Mouse (Mus musculus): ENCODE results near the gene Atxn2l.
A peak's percentile ranks its signal among the peaks of the same experiment; 100 is the strongest.

Gene Atxn2l

GRCm38 (mm10) chr7:126503273-126503878 is at the start of gene Atxn2l:
Gene Atxn2l, minus strand, starts transcription at chr7:126503437.
- DNase-seq (ENCODE audit: low read depth, low spot score), result peak; percentile 98

- no peak for DNase-seq (ENCODE audit: low read depth, low spot score)
Measured at GRCm38 (mm10) chr7:126545631-126546030, 42.4 kb upstream of the Atxn2l start.

GRCm38 (mm10) chr7:126541661-126542060 is 38.4 kb upstream of the Atxn2l start:
- no peak for DNase-seq (ENCODE audit: low read depth, low spot score)

- peak; percentile 23 for DNase-seq (ENCODE audit: low read depth, low spot score)
Measured at GRCm38 (mm10) chr7:126537820-126538585, 34.8 kb upstream of the Atxn2l start.

- DNase-seq (ENCODE audit: low read depth, low spot score), result no peak
Measured at GRCm38 (mm10) chr7:126536466-126536865, 33.2 kb upstream of the Atxn2l start.

GRCm38 (mm10) chr7:126535766-126536165 is 32.5 kb upstream of the Atxn2l start:
- DNase-seq (ENCODE audit: low read depth, low spot score), result no peak

- DNase-seq (ENCODE audit: low read depth, low spot score), result no peak
Measured at GRCm38 (mm10) chr7:126533434-126533833, 30.2 kb upstream of the Atxn2l start.

GRCm38 (mm10) chr7:126528166-126528577 is 24.9 kb upstream of the Atxn2l start:
- peak; percentile 45 for DNase-seq (ENCODE audit: low read depth, low spot score)

GRCm38 (mm10) chr7:126523316-126523715 is 20.1 kb upstream of the Atxn2l start:
- no peak for DNase-seq (ENCODE audit: low read depth, low spot score)

- no peak for DNase-seq (ENCODE audit: low read depth, low spot score)
Measured at GRCm38 (mm10) chr7:126519513-126519912, 16.3 kb upstream of the Atxn2l start.

GRCm38 (mm10) chr7:126518261-126518941 is 15.2 kb upstream of the Atxn2l start:
- DNase-seq (ENCODE audit: low read depth, low spot score), result no peak

- DNase-seq (ENCODE audit: low read depth, low spot score), result no peak
Measured at GRCm38 (mm10) chr7:126511287-126511686, 8.1 kb upstream of the Atxn2l start.

GRCm38 (mm10) chr7:126507126-126507778 is 4.0 kb upstream of the Atxn2l start:
- no peak for DNase-seq (ENCODE audit: low read depth, low spot score)

GRCm38 (mm10) chr7:126504913-126505312 is 1.7 kb upstream of the Atxn2l start:
- DNase-seq (ENCODE audit: low read depth, low spot score), result no peak

- no peak for DNase-seq (ENCODE audit: low read depth, low spot score)
Measured at GRCm38 (mm10) chr7:126502751-126503150, 486 bp downstream of the Atxn2l start.

- DNase-seq (ENCODE audit: low read depth, low spot score), result peak; percentile 94
Measured at GRCm38 (mm10) chr7:126502023-126502741, 1.1 kb downstream of the Atxn2l start.

- no peak for DNase-seq (ENCODE audit: low read depth, low spot score)
Measured at GRCm38 (mm10) chr7:126501684-126502022, 1.6 kb downstream of the Atxn2l start.

- DNase-seq (ENCODE audit: low read depth, low spot score), result no peak
Measured at GRCm38 (mm10) chr7:126499416-126499815, 3.8 kb downstream of the Atxn2l start.

- DNase-seq (ENCODE audit: low read depth, low spot score), result no peak
Measured at GRCm38 (mm10) chr7:126497966-126498365, 5.3 kb downstream of the Atxn2l start.

- no peak for DNase-seq (ENCODE audit: low read depth, low spot score)
Measured at GRCm38 (mm10) chr7:126496475-126496874, 6.8 kb downstream of the Atxn2l start.

- no peak for DNase-seq (ENCODE audit: low read depth, low spot score)
Measured at GRCm38 (mm10) chr7:126494120-126494519, 9.1 kb downstream of the Atxn2l start.

All from embryo, embryonic 11.5 days (tissue).